Mouse (Mus musculus): ENCODE measurements around the gene Olfr512. TPM values are rescaled to one million over a fixed set of nuclear protein-coding genes. Genes with fewer than 3 reads are reported as not detected.

Gene Olfr512
- polyA plus RNA-seq (2014; fragmentation: Nextera tagmentation; extraction: Ambion mirVana): not detected in 2 replicates

GRCm38 (mm10) chr7:108713020-108713419 is at the start of gene Olfr512:
Gene Olfr512 (plus strand): TSS chr7:108713320.
- Histone ChIP-seq H3K4me1 (ENCODE audit: control insufficient read depth in 2 of 2, insufficient read depth in 2 of 2, low read length in 2 of 2) (no peaks in the 10 kb centered on the region), H3K9me3 (ENCODE audit: control insufficient read depth, low read length) (peaks cover 4% of the 10 kb centered on the region; the same call in 1 of the 2 replicates), H3K4me3 (ENCODE audit: control insufficient read depth in 1 of 2, insufficient read depth in 1 of 2, low read depth in 1 of 2, low read length in 2 of 2) (no peak within 1 kb of the TSS), H3K27ac (replicated peaks in 1 of 2; ENCODE audit: control insufficient read depth in 1 of 2, insufficient read depth in 1 of 2, low read depth in 2 of 2, low read length in 2 of 2) (no peak within 1 kb of the TSS), H3K36me3 (ENCODE audit: control insufficient read depth, insufficient read depth, low read length) (no peaks in the 10 kb centered on the region), H3K27me3 (ENCODE audit: control insufficient read depth, insufficient read depth, low read length) (no peaks in the 10 kb centered on the region), H3K4me2 (ENCODE audit: low read length) (no peak within 1 kb of the TSS), H3K9ac (ENCODE audit: low read length) (no peak within 1 kb of the TSS)
- no peak for ATAC-seq (ENCODE audit: insufficient number of reproducible peaks, insufficient read depth, low FRiP score, low read depth)

- Histone ChIP-seq H3K9me3 (ENCODE audit: control insufficient read depth, low read length) (0 out of 2 replicates have a peak, but pooled peaks cover 2% of the 10 kb centered on the region), H3K4me3 (ENCODE audit: control insufficient read depth in 1 of 2, insufficient read depth in 1 of 2, low read depth in 1 of 2, low read length in 2 of 2) (no peak within 1 kb of the TSS), H3K9ac (ENCODE audit: low read length) (no peak within 1 kb of the TSS), H3K27me3 (ENCODE audit: control insufficient read depth, insufficient read depth, low read length) (no peaks in the 10 kb centered on the region), H3K4me1 (ENCODE audit: control insufficient read depth in 2 of 2, insufficient read depth in 2 of 2, low read length in 2 of 2) (no peaks in the 10 kb centered on the region), H3K4me2 (ENCODE audit: low read length) (no peak within 1 kb of the TSS), H3K27ac (replicated peaks in 1 of 2; ENCODE audit: control insufficient read depth in 1 of 2, insufficient read depth in 1 of 2, low read depth in 2 of 2, low read length in 2 of 2) (no peak within 1 kb of the TSS), H3K36me3 (ENCODE audit: control insufficient read depth, insufficient read depth, low read length) (no peaks in the 10 kb centered on the region)
- ATAC-seq (ENCODE audit: insufficient number of reproducible peaks, insufficient read depth, low FRiP score, low read depth): no peak
- 71% methylated on average over 1 of the region's 1 CpGs for WGBS
These were observed 47.0 kb upstream of the Olfr512 start, which contains the start of gene Olfr510 for GRCm38 (mm10) chr7:108666118-108666517. Gene Olfr510 (plus strand): TSS chr7:108666418.

- no peaks in the 10 kb centered on the region for H3K27me3 ChIP-seq (ENCODE audit: control insufficient read depth, insufficient read depth, low read length)
- 0 out of 2 replicates have a peak, but pooled peaks cover 3% of the 10 kb centered on the region for H3K9me3 ChIP-seq (ENCODE audit: control insufficient read depth, low read length)
- H3K27ac ChIP-seq (replicated peaks in 1 of 2; ENCODE audit: control insufficient read depth in 1 of 2, insufficient read depth in 1 of 2, low read depth in 2 of 2, low read length in 2 of 2): no peak overlapping the region
- ATAC-seq (ENCODE audit: insufficient number of reproducible peaks, insufficient read depth, low FRiP score, low read depth): no peak
- no peak overlapping the region for H3K4me2 ChIP-seq (ENCODE audit: low read length)
- no peaks in the 10 kb centered on the region for H3K4me1 ChIP-seq (ENCODE audit: control insufficient read depth in 2 of 2, insufficient read depth in 2 of 2, low read length in 2 of 2)
- H3K9ac ChIP-seq (ENCODE audit: low read length): no peak overlapping the region
- no peaks in the 10 kb centered on the region for H3K36me3 ChIP-seq (ENCODE audit: control insufficient read depth, insufficient read depth, low read length)
- 62% methylated on average over 1 of the region's 1 CpGs for WGBS
- H3K4me3 ChIP-seq (ENCODE audit: control insufficient read depth in 1 of 2, insufficient read depth in 1 of 2, low read depth in 1 of 2, low read length in 2 of 2): no peak overlapping the region
These were observed 42.1 kb upstream of the Olfr512 start for GRCm38 (mm10) chr7:108671058-108671457.

- no peak overlapping the region for H3K9ac ChIP-seq (ENCODE audit: low read length)
- no peak for ATAC-seq (ENCODE audit: insufficient number of reproducible peaks, insufficient read depth, low FRiP score, low read depth)
- no peaks in the 10 kb centered on the region for H3K4me1 ChIP-seq (ENCODE audit: control insufficient read depth in 2 of 2, insufficient read depth in 2 of 2, low read length in 2 of 2)
- 72% methylated on average over 4 of the region's 4 CpGs for WGBS
- H3K27me3 ChIP-seq (ENCODE audit: control insufficient read depth, insufficient read depth, low read length): no peaks in the 10 kb centered on the region
- no peak overlapping the region for H3K4me2 ChIP-seq (ENCODE audit: low read length)
- no peaks in the 10 kb centered on the region for H3K9me3 ChIP-seq (ENCODE audit: control insufficient read depth, low read length)
- no peak overlapping the region for H3K27ac ChIP-seq (replicated peaks in 1 of 2; ENCODE audit: control insufficient read depth in 1 of 2, insufficient read depth in 1 of 2, low read depth in 2 of 2, low read length in 2 of 2)
- no peaks in the 10 kb centered on the region for H3K36me3 ChIP-seq (ENCODE audit: control insufficient read depth, insufficient read depth, low read length)
- H3K4me3 ChIP-seq (ENCODE audit: control insufficient read depth in 1 of 2, insufficient read depth in 1 of 2, low read depth in 1 of 2, low read length in 2 of 2): no peak overlapping the region
These were observed 34.2 kb upstream of the Olfr512 start for GRCm38 (mm10) chr7:108678886-108679285.

- 59% methylated on average over 1 of the region's 1 CpGs for WGBS
- no peak for ATAC-seq (ENCODE audit: insufficient number of reproducible peaks, insufficient read depth, low FRiP score, low read depth)
These were observed 37.6 kb downstream of the Olfr512 start, which contains the start of gene Olfr513 for GRCm38 (mm10) chr7:108750673-108751072. Gene Olfr513 (plus strand): TSS chr7:108750973.

GRCm38 (mm10) chr7:108760411-108760810 is 47.3 kb downstream of the Olfr512 start:
- Histone ChIP-seq H3K9ac (ENCODE audit: low read length) (no peak overlapping the region), H3K4me3 (ENCODE audit: control insufficient read depth in 1 of 2, insufficient read depth in 1 of 2, low read depth in 1 of 2, low read length in 2 of 2) (no peak overlapping the region), H3K27me3 (ENCODE audit: control insufficient read depth, insufficient read depth, low read length) (no peaks in the 10 kb centered on the region), H3K9me3 (ENCODE audit: control insufficient read depth, low read length) (no peaks in the 10 kb centered on the region), H3K4me2 (ENCODE audit: low read length) (no peak overlapping the region), H3K36me3 (ENCODE audit: control insufficient read depth, insufficient read depth, low read length) (no peaks in the 10 kb centered on the region), H3K4me1 (ENCODE audit: control insufficient read depth in 2 of 2, insufficient read depth in 2 of 2, low read length in 2 of 2) (no peaks in the 10 kb centered on the region), H3K27ac (replicated peaks in 1 of 2; ENCODE audit: control insufficient read depth in 1 of 2, insufficient read depth in 1 of 2, low read depth in 2 of 2, low read length in 2 of 2) (no peak overlapping the region)
- ATAC-seq (ENCODE audit: insufficient number of reproducible peaks, insufficient read depth, low FRiP score, low read depth): no peak
- 27% methylated on average over 3 of the region's 3 CpGs for WGBS

More at GRCm38 (mm10) chr7:108750673-108751072, 37.6 kb downstream of the Olfr512 start, which contains the start of gene Olfr513:
- H3K4me2 ChIP-seq (ENCODE audit: low read length): no peak within 1 kb of the TSS
- H3K4me3 ChIP-seq (ENCODE audit: control insufficient read depth in 1 of 2, insufficient read depth in 1 of 2, low read depth in 1 of 2, low read length in 2 of 2): no peak within 1 kb of the TSS
- no peaks in the 10 kb centered on the region for H3K36me3 ChIP-seq (ENCODE audit: control insufficient read depth, insufficient read depth, low read length)
- H3K9ac ChIP-seq (ENCODE audit: low read length): no peak within 1 kb of the TSS
- H3K9me3 ChIP-seq (ENCODE audit: control insufficient read depth, low read length): peaks cover 2% of the 10 kb centered on the region; the same call in 1 of the 2 replicates
- H3K27me3 ChIP-seq (ENCODE audit: control insufficient read depth, insufficient read depth, low read length): no peaks in the 10 kb centered on the region
- H3K27ac ChIP-seq (replicated peaks in 1 of 2; ENCODE audit: control insufficient read depth in 1 of 2, insufficient read depth in 1 of 2, low read depth in 2 of 2, low read length in 2 of 2): no peak within 1 kb of the TSS
- H3K4me1 ChIP-seq (ENCODE audit: control insufficient read depth in 2 of 2, insufficient read depth in 2 of 2, low read length in 2 of 2): no peaks in the 10 kb centered on the region

Other genes starting within 250 kb of the Olfr512 start
- not detected in 2 replicates for gene Olfr498, start 248.0 kb upstream of the Olfr512 start, polyA plus RNA-seq (2014; fragmentation: Nextera tagmentation; extraction: Ambion mirVana)
- gene Olfr502, start 188.3 kb upstream of the Olfr512 start, polyA plus RNA-seq (2014; fragmentation: Nextera tagmentation; extraction: Ambion mirVana): not detected in 2 replicates
- not detected in 2 replicates for gene Olfr503, start 168.8 kb upstream of the Olfr512 start, polyA plus RNA-seq (2014; fragmentation: Nextera tagmentation; extraction: Ambion mirVana)
- not detected in 2 replicates for gene Olfr504, start 147.5 kb upstream of the Olfr512 start, polyA plus RNA-seq (2014; fragmentation: Nextera tagmentation; extraction: Ambion mirVana)
- not detected in 2 replicates for gene Olfr506, start 102.5 kb upstream of the Olfr512 start, polyA plus RNA-seq (2014; fragmentation: Nextera tagmentation; extraction: Ambion mirVana)
- not detected in 2 replicates for gene Olfr507, start 91.5 kb upstream of the Olfr512 start, polyA plus RNA-seq (2014; fragmentation: Nextera tagmentation; extraction: Ambion mirVana)
- gene Olfr508, start 83.3 kb upstream of the Olfr512 start, polyA plus RNA-seq (2014; fragmentation: Nextera tagmentation; extraction: Ambion mirVana): not detected in 2 replicates
- gene Olfr509, start 61.4 kb upstream of the Olfr512 start, polyA plus RNA-seq (2014; fragmentation: Nextera tagmentation; extraction: Ambion mirVana): 0.05 TPM in 1 of 2 replicates, not detected in the other
- not detected in 2 replicates for gene Olfr510, start 46.9 kb upstream of the Olfr512 start, polyA plus RNA-seq (2014; fragmentation: Nextera tagmentation; extraction: Ambion mirVana)
- not detected in 2 replicates for gene Olfr513, start 37.7 kb downstream of the Olfr512 start, polyA plus RNA-seq (2014; fragmentation: Nextera tagmentation; extraction: Ambion mirVana)
- not detected in 2 replicates for gene Olfr514, start 112.7 kb downstream of the Olfr512 start, polyA plus RNA-seq (2014; fragmentation: Nextera tagmentation; extraction: Ambion mirVana)
- not detected in 2 replicates for gene Olfr516, start 137.2 kb downstream of the Olfr512 start, polyA plus RNA-seq (2014; fragmentation: Nextera tagmentation; extraction: Ambion mirVana)
- not detected in 2 replicates for gene Olfr517, start 159.1 kb downstream of the Olfr512 start, polyA plus RNA-seq (2014; fragmentation: Nextera tagmentation; extraction: Ambion mirVana)
- gene Olfr518, start 171.7 kb downstream of the Olfr512 start, polyA plus RNA-seq (2014; fragmentation: Nextera tagmentation; extraction: Ambion mirVana): not detected in 2 replicates
- gene Olfr519, start 181.1 kb downstream of the Olfr512 start, polyA plus RNA-seq (2014; fragmentation: Nextera tagmentation; extraction: Ambion mirVana): not detected in 2 replicates
- gene Nlrp10, start 216.9 kb downstream of the Olfr512 start, polyA plus RNA-seq (2014; fragmentation: Nextera tagmentation; extraction: Ambion mirVana): 16.3 and 16.8 TPM in 2 replicates
- 65.9 and 68.4 TPM in 2 replicates for gene Eif3f, start 221.1 kb downstream of the Olfr512 start, polyA plus RNA-seq (2014; fragmentation: Nextera tagmentation; extraction: Ambion mirVana)
- 0.47 and 0.74 TPM in 2 replicates for gene Tub, start 237.0 kb downstream of the Olfr512 start, polyA plus RNA-seq (2014; fragmentation: Nextera tagmentation; extraction: Ambion mirVana)

Data from heart, embryonic 14.5 days (tissue).